Mouse (Mus musculus) T-helper 1 cell (primary cell): Measurements from ENCODE around the gene Heg1.

Experiments used
- in situ Hi-C: fragments of 300-600 bp; cut with MboI, MseI; formaldehyde crosslinking; loops from one replicate; pipeline ENCODE4 v1.15.1; 2025; ENCODE audit warnings: high pct_unique_total_duplicates

The Heg1 gene

GRCm38 (mm10) chr16:33768491-33769278 is 84.5 kb downstream of the Heg1 start:
- in situ Hi-C loops: no loop called here

GRCm38 (mm10) chr16:33769848-33770247 is 85.7 kb downstream of the Heg1 start:
- in situ Hi-C loops: no loop called here

DNA sequence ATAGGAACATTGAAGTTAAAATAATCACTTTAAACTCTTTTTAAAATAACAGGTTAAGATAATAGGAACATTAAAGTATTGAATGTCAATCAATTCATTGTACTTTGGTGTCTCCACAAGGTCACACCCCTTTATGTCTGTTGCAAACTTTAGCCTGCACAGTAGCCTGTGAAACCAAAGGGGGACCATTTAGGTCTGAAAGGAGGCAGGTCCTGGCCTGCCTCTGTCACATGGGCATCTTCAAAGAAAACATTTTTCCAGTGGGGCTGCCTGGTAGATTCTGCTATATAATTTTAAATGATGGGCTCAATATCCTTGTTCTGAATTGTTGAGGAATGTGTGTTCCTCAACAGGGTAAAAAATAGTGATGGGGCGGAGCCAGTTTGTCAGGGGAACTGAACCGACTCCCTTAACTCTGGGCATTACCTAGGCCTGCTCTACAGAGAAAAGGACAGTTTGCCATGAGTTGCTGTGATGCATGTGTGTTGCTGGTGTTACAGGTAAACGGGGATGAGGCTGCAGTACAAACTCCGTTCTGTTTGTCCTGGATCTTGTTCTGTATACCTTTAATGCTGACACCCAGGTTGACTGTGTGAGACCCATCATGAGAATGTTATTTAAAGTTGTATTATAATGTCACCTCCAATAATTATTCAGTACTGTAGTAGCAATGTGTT is 86.7 kb downstream of the Heg1 start:
- in situ Hi-C loops: no loop called here

DNA sequence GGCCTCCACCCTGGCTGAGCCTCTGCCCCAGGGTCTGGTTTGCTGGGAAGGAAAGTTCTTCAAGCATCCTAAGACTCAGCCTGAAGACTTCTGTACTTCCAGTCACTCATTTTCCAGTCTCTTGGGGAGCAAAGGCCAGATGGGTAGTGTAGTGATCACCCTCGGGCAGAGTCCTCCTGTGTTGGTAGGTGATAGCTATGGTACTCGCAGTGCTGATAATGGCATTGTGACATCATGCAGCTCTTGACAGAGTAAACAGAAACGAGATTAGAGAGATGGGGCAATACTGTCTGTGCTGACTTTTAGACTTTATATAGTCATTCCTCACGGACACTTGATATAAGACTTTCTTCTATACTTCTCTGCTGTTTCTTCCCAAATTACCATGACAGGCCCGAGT is 88.6 kb downstream of the Heg1 start:
- in situ Hi-C loops: no loop called here

- in situ Hi-C loops: no loop called here
Observed at GRCm38 (mm10) chr16:33774972-33775371, 90.8 kb downstream of the Heg1 start.

DNA sequence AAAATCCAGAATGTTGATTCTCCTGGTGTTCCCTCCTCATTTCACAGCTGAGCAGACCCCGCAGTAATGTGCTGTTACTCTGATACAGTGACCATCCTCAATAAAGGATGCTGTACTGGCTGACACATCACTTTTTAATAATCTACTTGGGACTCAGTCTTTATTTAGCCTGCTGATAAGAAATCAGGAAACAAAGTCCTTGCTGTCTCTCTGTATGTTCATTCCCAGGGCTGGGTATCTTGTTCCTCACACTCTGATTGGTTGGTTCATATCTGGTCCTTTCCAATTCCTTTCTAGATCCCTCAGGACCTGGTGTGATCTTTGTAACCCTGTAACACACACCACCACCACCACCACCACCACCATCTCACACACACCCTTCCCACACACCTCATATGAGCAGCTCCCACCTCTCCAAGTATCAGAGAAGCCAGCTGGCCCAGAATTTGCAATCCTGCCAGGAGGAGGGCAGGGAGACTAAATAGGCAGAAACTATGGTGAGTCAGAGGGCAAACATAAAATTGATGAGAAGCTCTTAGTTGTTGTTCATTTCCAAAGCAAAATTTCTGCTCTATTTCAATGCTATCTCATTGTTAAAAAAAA is 91.7 kb downstream of the Heg1 start:
- in situ Hi-C loops: no loop called here

DNA sequence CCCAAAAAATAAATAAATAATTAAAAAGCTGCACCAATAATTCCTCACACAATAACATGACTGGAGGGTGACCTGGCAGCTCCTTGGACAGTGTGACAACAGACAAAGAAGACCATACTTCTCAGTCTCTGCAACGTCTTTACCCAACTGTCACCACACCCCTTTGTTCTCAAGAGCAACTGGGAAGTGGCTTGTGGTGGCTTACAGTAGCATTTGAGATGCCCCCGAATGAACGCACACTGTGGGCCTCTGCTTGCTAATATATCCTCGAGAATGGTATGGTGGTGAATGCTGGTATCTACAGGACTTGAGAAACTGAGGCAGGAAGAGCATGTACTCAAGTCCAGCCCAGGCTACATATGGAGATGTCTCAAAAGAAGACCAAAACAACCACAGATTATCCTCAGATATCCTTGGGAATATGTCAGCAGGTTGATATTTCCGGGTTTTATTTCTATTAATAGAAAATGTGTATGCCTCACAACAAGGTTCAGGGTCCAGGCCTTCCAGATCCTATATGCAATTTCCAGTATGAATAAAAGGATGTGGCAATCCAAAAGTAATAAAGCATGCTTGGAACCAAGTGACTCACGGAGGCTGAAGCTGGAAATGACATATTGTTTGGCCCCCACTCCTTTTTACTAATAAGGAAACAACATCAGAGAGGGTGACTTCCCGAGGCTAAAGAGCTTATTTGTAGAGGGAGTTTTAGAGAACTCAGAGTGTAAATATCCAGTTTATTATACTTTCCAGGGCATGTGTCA is 92.8 kb downstream of the Heg1 start:
- in situ Hi-C loops: no loop called here

- in situ Hi-C loops: no loop called here
Observed at GRCm38 (mm10) chr16:33777607-33778006, 93.4 kb downstream of the Heg1 start.

- in situ Hi-C loops: no loop called here
Observed at GRCm38 (mm10) chr16:33781789-33782728, 97.9 kb downstream of the Heg1 start.

- in situ Hi-C loops: no loop called here
Observed at GRCm38 (mm10) chr16:33782729-33783091, 98.5 kb downstream of the Heg1 start.

DNA sequence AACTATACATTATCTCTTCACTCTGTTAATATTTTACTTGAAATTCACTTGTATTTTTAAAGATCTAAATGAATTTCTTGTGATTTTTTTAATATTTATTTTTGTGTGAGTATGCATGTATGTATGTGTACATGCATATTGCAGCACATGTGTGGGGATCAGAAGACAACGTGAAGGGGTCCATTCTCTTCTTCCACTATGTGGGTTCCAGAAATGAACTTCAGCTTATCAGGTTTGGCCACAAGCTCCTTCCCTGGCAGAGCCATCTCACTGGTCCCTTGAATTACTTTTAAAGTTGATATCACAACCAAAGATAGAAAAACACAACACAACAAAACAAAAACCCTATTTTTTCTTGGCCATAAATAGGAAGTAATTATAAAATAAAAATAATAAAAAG is 100.4 kb downstream of the Heg1 start:
- in situ Hi-C loops: no loop called here

- in situ Hi-C loops: no loop called here
Observed at GRCm38 (mm10) chr16:33785092-33785704, 101.0 kb downstream of the Heg1 start.

DNA sequence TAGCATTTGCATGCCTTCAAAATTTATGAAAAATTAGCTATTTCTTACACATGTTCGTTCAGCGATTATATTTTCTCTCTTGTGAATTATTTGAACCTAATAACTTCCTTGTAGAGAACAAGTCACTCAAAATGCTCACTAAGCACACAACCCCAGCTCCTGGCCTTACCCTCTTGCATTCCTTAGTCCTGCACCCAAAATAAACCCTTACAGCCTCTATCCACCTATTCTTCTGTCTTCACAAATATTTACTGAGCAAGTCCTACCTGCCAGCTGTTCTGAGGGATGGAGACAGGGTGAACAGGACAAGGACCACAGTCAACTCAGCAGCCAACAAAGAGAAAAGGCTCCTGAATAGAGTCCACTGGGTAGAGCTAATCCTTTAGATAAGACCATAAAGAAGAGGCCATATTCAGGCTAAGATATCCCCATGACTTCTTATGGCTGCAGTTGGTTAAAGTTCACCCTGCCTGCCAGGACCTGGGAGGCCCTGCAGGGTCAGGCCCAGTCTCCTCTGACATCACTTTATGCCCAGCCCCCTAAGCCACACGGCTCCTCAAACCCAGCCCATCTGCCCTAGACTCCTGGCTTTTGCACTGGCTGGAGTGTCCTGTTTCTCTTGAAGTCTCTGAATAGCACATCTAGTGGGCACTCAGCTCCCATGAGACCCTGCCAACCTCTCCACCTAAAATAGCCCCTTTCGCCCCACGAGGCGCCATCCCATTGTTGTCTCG is 102.7 kb downstream of the Heg1 start:
- in situ Hi-C loops: no loop called here

GRCm38 (mm10) chr16:33793846-33794791 is 109.9 kb downstream of the Heg1 start, which contains the start of gene Muc13:
Muc13 (plus strand) TSS chr16:33794037.
- in situ Hi-C loops: no loop called here

GRCm38 (mm10) chr16:33795106-33795505 is 110.9 kb downstream of the Heg1 start:
- in situ Hi-C loops: no loop called here

GRCm38 (mm10) chr16:33795887-33796286 is 111.7 kb downstream of the Heg1 start:
- in situ Hi-C loops: no loop called here

DNA sequence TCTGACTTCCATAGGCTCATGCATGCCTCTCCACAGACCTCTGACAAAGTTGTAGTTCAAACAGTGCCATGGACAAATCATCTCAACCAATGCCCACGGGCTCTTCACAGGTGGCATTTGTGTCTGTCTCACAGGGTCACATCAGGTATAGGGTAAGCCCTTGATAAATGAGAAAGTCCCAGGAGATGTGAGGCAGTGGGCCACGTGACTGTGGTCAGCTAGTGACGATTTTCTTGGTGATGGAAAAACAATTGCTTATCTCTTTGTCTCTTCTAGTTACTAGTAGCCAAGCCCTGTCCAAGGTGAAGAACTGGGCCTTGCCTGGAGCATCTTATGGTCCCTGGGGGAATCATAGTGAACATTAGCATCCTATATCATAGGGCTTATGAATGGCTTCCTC is 112.6 kb downstream of the Heg1 start:
- in situ Hi-C loops: no loop called here

DNA sequence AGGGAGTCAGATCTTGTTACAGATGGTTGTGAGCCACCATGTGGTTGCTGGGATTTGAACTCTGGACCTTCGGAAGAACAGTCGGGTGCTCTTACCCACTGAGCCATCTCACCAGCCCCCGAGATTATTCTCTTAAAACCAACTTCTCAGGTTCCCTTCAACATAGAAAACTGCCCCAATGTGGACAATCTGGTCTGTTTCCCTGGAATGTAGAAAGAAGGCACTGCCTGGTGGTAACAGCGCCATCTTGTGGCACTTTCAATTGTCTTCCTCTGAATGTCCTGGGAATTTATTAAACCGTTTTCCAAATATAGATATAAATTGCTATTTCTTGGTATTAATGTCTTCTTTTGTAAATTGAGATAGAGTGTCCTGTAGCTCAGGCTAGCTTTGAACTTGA is 113.7 kb downstream of the Heg1 start:
- in situ Hi-C loops: no loop called here

DNA sequence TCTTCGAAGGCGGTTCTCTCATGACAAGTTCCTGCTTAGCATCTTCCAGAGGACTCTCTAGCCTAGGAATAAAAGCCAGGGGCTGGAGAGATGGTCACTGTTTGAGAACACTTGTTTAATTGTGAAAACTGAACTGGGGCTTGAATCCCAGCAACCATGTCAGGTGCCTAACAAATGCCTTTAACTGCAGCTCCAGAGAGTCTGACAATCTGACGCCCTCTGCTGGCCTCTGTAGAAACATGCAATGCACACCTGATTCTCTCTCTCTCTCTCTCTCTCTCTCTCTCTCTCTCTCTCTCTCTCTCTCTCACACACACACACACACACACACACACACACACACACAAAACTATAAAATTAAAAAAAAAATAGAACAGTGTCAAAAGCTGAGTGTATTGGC is 125.8 kb downstream of the Heg1 start:
- in situ Hi-C loops: no loop called here
